Mouse (Mus musculus): ENCODE data around the gene A230050P20Rik.

GRCm38 (mm10) chr9:20897736-20898510 lies 29.5 kb downstream of the A230050P20Rik start:
- TF ChIP-seq CTCF (IDR thresholded peaks at IDR 0.05; ENCODE audit: low read depth, low read length) (no peak), GATA1 (IDR thresholded peaks at IDR 0.05; ENCODE audit: borderline replicate concordance, low read length) (no peak)
